Mouse (Mus musculus): Measurements from ENCODE around the gene Ncdn. TPM values are rescaled to one million over a fixed set of nuclear protein-coding genes. Genes with fewer than 3 reads are reported as not detected.

The Ncdn gene
- polyA plus RNA-seq, 1 experiment from 2014 or later, result 21.9 TPM

- no peak for ATAC-seq (ENCODE audit: insufficient number of reproducible peaks, insufficient read depth, low FRiP score, low read depth)
- H3K9ac ChIP-seq (replicated peaks; ENCODE audit: low read depth, low read length), result no peak overlapping the region; the same call in 1 of the 2 replicates
- H3K4me1 ChIP-seq (ENCODE audit: control insufficient read depth, insufficient read depth, low read length), result peaks cover 23% of the 10 kb centered on the region
- H3K27me3 ChIP-seq (ENCODE audit: control insufficient read depth, insufficient read depth, low read length), result no peaks in the 10 kb centered on the region
- H3K4me2 ChIP-seq (replicated peaks; ENCODE audit: low read depth, low read length), result no peak overlapping the region
- no peak overlapping the region for H3K27ac ChIP-seq (ENCODE audit: low read length)
- H3K36me3 ChIP-seq (ENCODE audit: control insufficient read depth, insufficient read depth, low read length), result peaks cover 39% of the 10 kb centered on the region
- WGBS, result 85% methylated on average over 26 of the region's 26 CpGs
- H3K4me3 ChIP-seq (ENCODE audit: low read depth, low read length), result no peak overlapping the region
- H3K9me3 ChIP-seq (ENCODE audit: control insufficient read depth, low read depth, low read length), result no peaks in the 10 kb centered on the region
Observed at GRCm38 (mm10) chr4:126750046-126750683, 3.1 kb downstream of the Ncdn start.

- peaks cover 46% of the 10 kb centered on the region for H3K36me3 ChIP-seq (ENCODE audit: control insufficient read depth, insufficient read depth, low read length)
- H3K4me1 ChIP-seq (ENCODE audit: control insufficient read depth, insufficient read depth, low read length), result peaks cover 20% of the 10 kb centered on the region
- 86% methylated on average over 11 of the region's 11 CpGs for WGBS
- no peaks in the 10 kb centered on the region for H3K27me3 ChIP-seq (ENCODE audit: control insufficient read depth, insufficient read depth, low read length)
- H3K4me3 ChIP-seq (ENCODE audit: low read depth, low read length), result no peak overlapping the region
- H3K27ac ChIP-seq (ENCODE audit: low read length), result no peak overlapping the region
- H3K4me2 ChIP-seq (replicated peaks; ENCODE audit: low read depth, low read length), result no peak overlapping the region
- no peaks in the 10 kb centered on the region for H3K9me3 ChIP-seq (ENCODE audit: control insufficient read depth, low read depth, low read length)
- ATAC-seq (ENCODE audit: insufficient number of reproducible peaks, insufficient read depth, low FRiP score, low read depth), result no peak
- no peak overlapping the region for H3K9ac ChIP-seq (replicated peaks; ENCODE audit: low read depth, low read length)
Observed at GRCm38 (mm10) chr4:126749553-126749952, 3.7 kb downstream of the Ncdn start.

DNA sequence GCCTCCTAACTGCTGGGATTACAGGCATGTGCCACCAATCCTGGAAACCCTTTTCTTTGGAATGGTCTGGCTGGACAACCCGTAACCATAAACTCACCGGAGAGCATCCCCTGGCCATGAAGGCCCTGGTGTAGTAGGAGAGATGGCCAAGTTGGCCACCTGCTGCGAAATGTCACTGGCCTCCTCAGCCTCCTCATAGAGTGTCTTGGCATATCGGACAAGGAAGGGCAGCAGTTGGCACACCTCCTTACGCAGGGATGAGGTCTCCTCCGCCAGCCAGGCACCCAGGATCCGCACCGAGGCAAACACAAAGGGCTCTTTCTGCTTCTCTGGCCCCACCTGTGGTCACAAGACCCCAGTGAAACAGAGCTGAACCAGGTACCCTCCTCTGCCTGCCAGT lies 4.9 kb downstream of the Ncdn start:
- H3K36me3 ChIP-seq (ENCODE audit: control insufficient read depth, insufficient read depth, low read length), result peaks cover 49% of the 10 kb centered on the region
- no peaks in the 10 kb centered on the region for H3K27me3 ChIP-seq (ENCODE audit: control insufficient read depth, insufficient read depth, low read length)
- H3K4me1 ChIP-seq (ENCODE audit: control insufficient read depth, insufficient read depth, low read length), result peaks cover 16% of the 10 kb centered on the region
- no peak overlapping the region for H3K9ac ChIP-seq (replicated peaks; ENCODE audit: low read depth, low read length)
- H3K4me2 ChIP-seq (replicated peaks; ENCODE audit: low read depth, low read length), result no peak overlapping the region
- no peak overlapping the region for H3K4me3 ChIP-seq (ENCODE audit: low read depth, low read length)
- ATAC-seq (ENCODE audit: insufficient number of reproducible peaks, insufficient read depth, low FRiP score, low read depth), result no peak
- WGBS, result 94% methylated on average over 8 of the region's 8 CpGs
- H3K27ac ChIP-seq (ENCODE audit: low read length), result no peak overlapping the region
- H3K9me3 ChIP-seq (ENCODE audit: control insufficient read depth, low read depth, low read length), result no peaks in the 10 kb centered on the region

- H3K36me3 ChIP-seq (ENCODE audit: control insufficient read depth, insufficient read depth, low read length), result peaks cover 49% of the 10 kb centered on the region
- no peaks in the 10 kb centered on the region for H3K27me3 ChIP-seq (ENCODE audit: control insufficient read depth, insufficient read depth, low read length)
- peaks cover 3% of the 10 kb centered on the region; the same call in 1 of the 2 replicates for H3K4me1 ChIP-seq (ENCODE audit: control insufficient read depth, insufficient read depth, low read length)
- no peak for ATAC-seq (ENCODE audit: insufficient number of reproducible peaks, insufficient read depth, low FRiP score, low read depth)
- no peak overlapping the region for H3K4me3 ChIP-seq (ENCODE audit: low read depth, low read length)
- no peaks in the 10 kb centered on the region for H3K9me3 ChIP-seq (ENCODE audit: control insufficient read depth, low read depth, low read length)
- no peak overlapping the region for H3K27ac ChIP-seq (ENCODE audit: low read length)
- no peak overlapping the region for H3K9ac ChIP-seq (replicated peaks; ENCODE audit: low read depth, low read length)
- 82% methylated on average over 10 of the region's 10 CpGs for WGBS
- H3K4me2 ChIP-seq (replicated peaks; ENCODE audit: low read depth, low read length), result no peak overlapping the region
Observed at GRCm38 (mm10) chr4:126746194-126746840, 6.9 kb downstream of the Ncdn start.

GRCm38 (mm10) chr4:126745506-126746193 lies 7.6 kb downstream of the Ncdn start:
- Histone ChIP-seq H3K4me1 (ENCODE audit: control insufficient read depth, insufficient read depth, low read length) (no peaks in the 10 kb centered on the region; the same call in 1 of the 2 replicates), H3K27ac (ENCODE audit: low read length) (no peak overlapping the region), H3K36me3 (ENCODE audit: control insufficient read depth, insufficient read depth, low read length) (peaks cover 49% of the 10 kb centered on the region), H3K27me3 (ENCODE audit: control insufficient read depth, insufficient read depth, low read length) (no peaks in the 10 kb centered on the region), H3K9ac (replicated peaks; ENCODE audit: low read depth, low read length) (no peak overlapping the region), H3K9me3 (ENCODE audit: control insufficient read depth, low read depth, low read length) (no peaks in the 10 kb centered on the region), H3K4me2 (replicated peaks; ENCODE audit: low read depth, low read length) (no peak overlapping the region), H3K4me3 (ENCODE audit: low read depth, low read length) (no peak overlapping the region)
- no peak for ATAC-seq (ENCODE audit: insufficient number of reproducible peaks, insufficient read depth, low FRiP score, low read depth)
- WGBS, result 44% methylated on average over 13 of the region's 13 CpGs

DNA sequence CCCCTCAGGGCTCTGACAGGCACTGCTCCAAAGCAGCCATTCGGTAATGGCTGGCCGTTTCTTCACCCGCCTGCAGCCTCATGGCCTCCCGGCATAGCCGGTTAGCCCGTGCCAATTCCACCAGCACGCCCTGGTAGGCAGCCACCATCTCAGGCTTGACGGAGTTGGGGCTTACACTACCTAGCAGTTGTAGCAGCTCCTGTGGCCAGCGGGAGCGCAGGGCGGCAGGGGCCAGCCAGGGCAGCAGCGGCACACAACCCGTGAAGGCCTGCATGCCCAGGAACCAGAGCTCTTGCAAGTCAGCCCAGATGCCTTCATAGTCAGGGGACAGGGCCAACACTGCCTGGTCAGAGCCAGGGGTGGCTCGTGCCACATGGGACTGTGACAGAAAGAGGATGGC lies 8.4 kb downstream of the Ncdn start:
- ATAC-seq (ENCODE audit: insufficient number of reproducible peaks, insufficient read depth, low FRiP score, low read depth), result no peak
- H3K4me1 ChIP-seq (ENCODE audit: control insufficient read depth, insufficient read depth, low read length), result no peaks in the 10 kb centered on the region; the same call in 1 of the 2 replicates
- H3K4me2 ChIP-seq (replicated peaks; ENCODE audit: low read depth, low read length), result no peak overlapping the region
- H3K27me3 ChIP-seq (ENCODE audit: control insufficient read depth, insufficient read depth, low read length), result no peaks in the 10 kb centered on the region
- H3K9me3 ChIP-seq (ENCODE audit: control insufficient read depth, low read depth, low read length), result no peaks in the 10 kb centered on the region
- H3K27ac ChIP-seq (ENCODE audit: low read length), result no peak overlapping the region
- 91% methylated on average over 14 of the region's 14 CpGs for WGBS
- no peak overlapping the region for H3K9ac ChIP-seq (replicated peaks; ENCODE audit: low read depth, low read length)
- peaks cover 47% of the 10 kb centered on the region for H3K36me3 ChIP-seq (ENCODE audit: control insufficient read depth, insufficient read depth, low read length)
- H3K4me3 ChIP-seq (ENCODE audit: low read depth, low read length), result no peak overlapping the region

- WGBS, result 17% methylated on average over 11 of the region's 11 CpGs
- H3K36me3 ChIP-seq (ENCODE audit: control insufficient read depth, insufficient read depth, low read length), result peaks cover 37% of the 10 kb centered on the region
- no peaks in the 10 kb centered on the region for H3K4me1 ChIP-seq (ENCODE audit: control insufficient read depth, insufficient read depth, low read length)
- H3K27ac ChIP-seq (ENCODE audit: low read length), result no peak overlapping the region
- H3K4me3 ChIP-seq (ENCODE audit: low read depth, low read length), result no peak overlapping the region
- ATAC-seq (ENCODE audit: insufficient number of reproducible peaks, insufficient read depth, low FRiP score, low read depth), result no peak
- no peak overlapping the region for H3K4me2 ChIP-seq (replicated peaks; ENCODE audit: low read depth, low read length)
- H3K9me3 ChIP-seq (ENCODE audit: control insufficient read depth, low read depth, low read length), result no peaks in the 10 kb centered on the region
- no peaks in the 10 kb centered on the region for H3K27me3 ChIP-seq (ENCODE audit: control insufficient read depth, insufficient read depth, low read length)
- H3K9ac ChIP-seq (replicated peaks; ENCODE audit: low read depth, low read length), result no peak overlapping the region
Observed at GRCm38 (mm10) chr4:126743713-126744112, 9.5 kb downstream of the Ncdn start.

DNA sequence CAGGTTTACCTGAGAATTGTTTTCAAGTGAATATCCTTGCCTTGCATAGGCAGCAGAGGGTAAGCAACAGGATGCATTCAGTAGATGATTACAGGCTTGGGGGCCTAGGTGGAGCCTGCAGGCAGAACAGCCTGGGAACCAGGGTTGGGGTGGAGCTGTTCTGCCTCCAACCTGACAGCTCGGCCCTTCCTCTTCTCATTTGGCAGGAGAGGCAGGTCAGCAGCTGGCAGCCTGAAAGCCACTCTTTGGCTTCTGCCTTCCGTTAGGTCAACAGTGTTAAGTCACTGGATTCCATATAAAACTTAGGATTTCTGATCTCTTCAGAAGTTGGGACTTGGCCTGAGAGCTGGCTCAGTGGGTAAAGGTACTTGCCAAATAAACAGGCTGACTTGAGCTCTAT lies 10.3 kb downstream of the Ncdn start:
- Histone ChIP-seq H3K27ac (ENCODE audit: low read length) (no peak overlapping the region), H3K4me3 (ENCODE audit: low read depth, low read length) (no peak overlapping the region), H3K4me1 (ENCODE audit: control insufficient read depth, insufficient read depth, low read length) (no peaks in the 10 kb centered on the region), H3K36me3 (ENCODE audit: control insufficient read depth, insufficient read depth, low read length) (peaks cover 30% of the 10 kb centered on the region), H3K27me3 (ENCODE audit: control insufficient read depth, insufficient read depth, low read length) (no peaks in the 10 kb centered on the region; the same call in 1 of the 2 replicates), H3K9me3 (ENCODE audit: control insufficient read depth, low read depth, low read length) (no peaks in the 10 kb centered on the region), H3K4me2 (replicated peaks; ENCODE audit: low read depth, low read length) (no peak overlapping the region), H3K9ac (replicated peaks; ENCODE audit: low read depth, low read length) (no peak overlapping the region)
- WGBS, result 43% methylated on average over 2 of the region's 2 CpGs
- ATAC-seq (ENCODE audit: insufficient number of reproducible peaks, insufficient read depth, low FRiP score, low read depth), result no peak
